Mouse (Mus musculus): ENCODE data around the gene Fam120a. TPM values are rescaled to one million over a fixed set of nuclear protein-coding genes. Genes with fewer than 3 reads are reported as not detected.

The Fam120a gene
- polyA plus RNA-seq, 1 experiment from 2014 or later, result 12.0 TPM

- no peak for ATAC-seq (ENCODE audit: low FRiP score, low read depth)
- H3K27me3 ChIP-seq, result no peaks in the 10 kb centered on the region
- H3K27ac ChIP-seq (replicated peaks), result 0 out of 2 replicates have a peak overlapping the region, but pooled peaks have one; percentile 30
- H3K4me2 ChIP-seq, result peak overlapping the region; percentile 95
- H3K9ac ChIP-seq, result no peak overlapping the region
- H3K4me3 ChIP-seq, result peak overlapping the region; percentile 89; the same call in 1 of the 2 replicates
- no peaks in the 10 kb centered on the region for H3K9me3 ChIP-seq
- peaks cover 42% of the 10 kb centered on the region for H3K4me1 ChIP-seq (replicated peaks)
- H3K36me3 ChIP-seq, result no peaks in the 10 kb centered on the region
- 71% methylated on average over 4 of the region's 4 CpGs for WGBS
Measured at GRCm38 (mm10) chr13:48964850-48965249, 3.0 kb downstream of the Fam120a start.

- Histone ChIP-seq H3K27me3 (no peaks in the 10 kb centered on the region), H3K27ac (replicated peaks) (no peak overlapping the region), H3K36me3 (no peaks in the 10 kb centered on the region), H3K9ac (no peak overlapping the region), H3K4me2 (no peak overlapping the region), H3K4me1 (replicated peaks) (peaks cover 37% of the 10 kb centered on the region), H3K9me3 (no peaks in the 10 kb centered on the region), H3K4me3 (no peak overlapping the region)
- no peak for ATAC-seq (ENCODE audit: low FRiP score, low read depth)
- WGBS, result 63% methylated on average over 1 of the region's 1 CpGs
Measured at GRCm38 (mm10) chr13:48963111-48963510, 4.7 kb downstream of the Fam120a start.

GRCm38 (mm10) chr13:48962519-48962918 lies 5.3 kb downstream of the Fam120a start:
- H3K36me3 ChIP-seq, result no peaks in the 10 kb centered on the region
- no peaks in the 10 kb centered on the region for H3K27me3 ChIP-seq
- 70% methylated on average over 3 of the region's 3 CpGs for WGBS
- H3K4me1 ChIP-seq (replicated peaks), result peaks cover 37% of the 10 kb centered on the region
- no peak overlapping the region for H3K9ac ChIP-seq
- no peak overlapping the region for H3K4me2 ChIP-seq
- no peak for ATAC-seq (ENCODE audit: low FRiP score, low read depth)
- no peak overlapping the region for H3K27ac ChIP-seq (replicated peaks)
- no peaks in the 10 kb centered on the region for H3K9me3 ChIP-seq
- H3K4me3 ChIP-seq, result no peak overlapping the region

GRCm38 (mm10) chr13:48958608-48959007 lies 9.2 kb downstream of the Fam120a start:
- no peak overlapping the region for H3K9ac ChIP-seq
- H3K4me1 ChIP-seq (replicated peaks), result peaks cover 15% of the 10 kb centered on the region
- H3K4me3 ChIP-seq, result no peak overlapping the region
- no peak overlapping the region for H3K4me2 ChIP-seq
- H3K9me3 ChIP-seq, result no peaks in the 10 kb centered on the region
- ATAC-seq (ENCODE audit: low FRiP score, low read depth), result no peak
- H3K36me3 ChIP-seq, result no peaks in the 10 kb centered on the region
- WGBS, result 81% methylated on average over 4 of the region's 4 CpGs
- H3K27ac ChIP-seq (replicated peaks), result no peak overlapping the region
- no peaks in the 10 kb centered on the region for H3K27me3 ChIP-seq

- H3K36me3 ChIP-seq, result no peaks in the 10 kb centered on the region
- no peaks in the 10 kb centered on the region for H3K9me3 ChIP-seq
- WGBS, result 94% methylated on average over 4 of the region's 4 CpGs
- H3K27ac ChIP-seq (replicated peaks), result no peak overlapping the region
- H3K27me3 ChIP-seq, result no peaks in the 10 kb centered on the region
- H3K4me1 ChIP-seq (replicated peaks), result peaks cover 10% of the 10 kb centered on the region
- H3K4me2 ChIP-seq, result no peak overlapping the region
- no peak overlapping the region for H3K9ac ChIP-seq
- ATAC-seq (ENCODE audit: low FRiP score, low read depth), result no peak
- H3K4me3 ChIP-seq, result no peak overlapping the region
Measured at GRCm38 (mm10) chr13:48954825-48955224, 13.0 kb downstream of the Fam120a start.

- no peaks in the 10 kb centered on the region for H3K4me1 ChIP-seq (replicated peaks)
- no peaks in the 10 kb centered on the region for H3K9me3 ChIP-seq
- H3K27ac ChIP-seq (replicated peaks), result no peak overlapping the region
- peaks cover 16% of the 10 kb centered on the region; the same call in 1 of the 2 replicates for H3K36me3 ChIP-seq
- H3K4me3 ChIP-seq, result no peak overlapping the region
- no peaks in the 10 kb centered on the region for H3K27me3 ChIP-seq
- 76% methylated on average over 5 of the region's 5 CpGs for WGBS
- no peak overlapping the region for H3K9ac ChIP-seq
- ATAC-seq (ENCODE audit: low FRiP score, low read depth), result no peak
- no peak overlapping the region for H3K4me2 ChIP-seq
Measured at GRCm38 (mm10) chr13:48950600-48951241, 17.1 kb downstream of the Fam120a start.

- Histone ChIP-seq H3K36me3 (peaks cover 18% of the 10 kb centered on the region; the same call in 1 of the 2 replicates), H3K27ac (replicated peaks) (no peak overlapping the region), H3K4me2 (no peak overlapping the region), H3K9ac (no peak overlapping the region), H3K4me3 (no peak overlapping the region), H3K9me3 (no peaks in the 10 kb centered on the region), H3K4me1 (replicated peaks) (no peaks in the 10 kb centered on the region), H3K27me3 (no peaks in the 10 kb centered on the region)
- ATAC-seq (ENCODE audit: low FRiP score, low read depth), result no peak
- WGBS, result 87% methylated on average over 6 of the region's 6 CpGs
Measured at GRCm38 (mm10) chr13:48948951-48949350, 18.9 kb downstream of the Fam120a start.

GRCm38 (mm10) chr13:48944571-48944970 lies 23.2 kb downstream of the Fam120a start:
- H3K36me3 ChIP-seq, result peaks cover 18% of the 10 kb centered on the region; the same call in 1 of the 2 replicates
- WGBS, result 87% methylated on average over 1 of the region's 1 CpGs
- no peak for ATAC-seq (ENCODE audit: low FRiP score, low read depth)

GRCm38 (mm10) chr13:48942471-48942870 lies 25.3 kb downstream of the Fam120a start:
- no peak for ATAC-seq (ENCODE audit: low FRiP score, low read depth)
- Histone ChIP-seq H3K9me3 (no peaks in the 10 kb centered on the region), H3K4me1 (replicated peaks) (no peaks in the 10 kb centered on the region), H3K4me3 (no peak overlapping the region), H3K27me3 (no peaks in the 10 kb centered on the region), H3K9ac (no peak overlapping the region), H3K4me2 (no peak overlapping the region), H3K27ac (replicated peaks) (no peak overlapping the region), H3K36me3 (0 out of 2 replicates have a peak, but pooled peaks cover 5% of the 10 kb centered on the region)
- WGBS, result 89% methylated on average over 2 of the region's 2 CpGs

More at GRCm38 (mm10) chr13:48944571-48944970, 23.2 kb downstream of the Fam120a start:
- Histone ChIP-seq H3K4me2 (no peak overlapping the region), H3K9me3 (no peaks in the 10 kb centered on the region), H3K27ac (replicated peaks) (no peak overlapping the region), H3K27me3 (no peaks in the 10 kb centered on the region), H3K4me3 (no peak overlapping the region), H3K4me1 (replicated peaks) (no peaks in the 10 kb centered on the region), H3K9ac (no peak overlapping the region)

- Histone ChIP-seq H3K4me1 (replicated peaks) (no peaks in the 10 kb centered on the region), H3K9me3 (no peaks in the 10 kb centered on the region), H3K27ac (replicated peaks) (no peak overlapping the region), H3K27me3 (no peaks in the 10 kb centered on the region), H3K9ac (no peak overlapping the region), H3K4me3 (no peak overlapping the region), H3K36me3 (0 out of 2 replicates have a peak, but pooled peaks cover 2% of the 10 kb centered on the region), H3K4me2 (no peak overlapping the region)
- WGBS, result 71% methylated on average over 3 of the region's 3 CpGs
- ATAC-seq (ENCODE audit: low FRiP score, low read depth), result no peak
Measured at GRCm38 (mm10) chr13:48941773-48942172, 26.0 kb downstream of the Fam120a start.

GRCm38 (mm10) chr13:48934597-48934996 lies 33.2 kb downstream of the Fam120a start:
- no peak overlapping the region for H3K27ac ChIP-seq (replicated peaks)
- H3K4me1 ChIP-seq (replicated peaks), result no peaks in the 10 kb centered on the region
- no peak overlapping the region for H3K9ac ChIP-seq
- H3K9me3 ChIP-seq, result no peaks in the 10 kb centered on the region
- H3K27me3 ChIP-seq, result no peaks in the 10 kb centered on the region
- 71% methylated on average over 6 of the region's 6 CpGs for WGBS
- H3K36me3 ChIP-seq, result peaks cover 23% of the 10 kb centered on the region
- ATAC-seq (ENCODE audit: low FRiP score, low read depth), result no peak
- H3K4me3 ChIP-seq, result no peak overlapping the region
- H3K4me2 ChIP-seq, result no peak overlapping the region

GRCm38 (mm10) chr13:48932692-48933091 lies 35.1 kb downstream of the Fam120a start:
- H3K4me1 ChIP-seq (replicated peaks), result no peaks in the 10 kb centered on the region
- H3K4me3 ChIP-seq, result no peak overlapping the region
- no peaks in the 10 kb centered on the region for H3K27me3 ChIP-seq
- H3K27ac ChIP-seq (replicated peaks), result no peak overlapping the region
- no peak overlapping the region for H3K4me2 ChIP-seq
- H3K9ac ChIP-seq, result no peak overlapping the region
- no peaks in the 10 kb centered on the region for H3K9me3 ChIP-seq
- WGBS, result 95% methylated on average over 3 of the region's 3 CpGs
- ATAC-seq (ENCODE audit: low FRiP score, low read depth), result no peak
- peaks cover 27% of the 10 kb centered on the region for H3K36me3 ChIP-seq

- Histone ChIP-seq H3K36me3 (peaks cover 27% of the 10 kb centered on the region), H3K4me1 (replicated peaks) (no peaks in the 10 kb centered on the region), H3K9me3 (no peaks in the 10 kb centered on the region)
Measured at GRCm38 (mm10) chr13:48931687-48932086, 36.1 kb downstream of the Fam120a start.

More at GRCm38 (mm10) chr13:48931687-48932086, 36.1 kb downstream of the Fam120a start:
- H3K27me3 ChIP-seq, result no peaks in the 10 kb centered on the region
- no peak overlapping the region for H3K27ac ChIP-seq (replicated peaks)
- no peak overlapping the region for H3K4me2 ChIP-seq
- ATAC-seq (ENCODE audit: low FRiP score, low read depth), result no peak
- no peak overlapping the region for H3K9ac ChIP-seq
- H3K4me3 ChIP-seq, result no peak overlapping the region

All from hindbrain, embryonic 15.5 days (tissue).